Mouse (Mus musculus) layer of hippocampus, adult 8-10 months (tissue): Measurements from ENCODE around the gene Dnmt3c. TPM values are rescaled to one million over a fixed set of nuclear protein-coding genes. Genes with fewer than 3 reads are reported as not detected.
A peak's percentile ranks its signal among the peaks of the same experiment; 100 is the strongest.
"Not testable (repeated sequence)": the region's sequence is repeated elsewhere in the genome, so short reads cannot be mapped to it uniquely, and the experiment has no call there.

ENCODE experiments used
- DNase-seq, 2 experiments: peaks; one replicate each; pipeline ENCODE4 v3.0.0; 2022; ENCODE audit warnings: low spot score in 2 of 2
- total RNA-seq, 4 experiments: library from RNA; stranded (reverse); gene quantifications; 2 replicates each; pipeline ENCODE4 v1.2.4; 2022

The Dnmt3c gene
- total RNA-seq, 4 experiments from 2014 or later = 0.18 to 0.20 TPM; not detected in 2

- not testable (repeated sequence) for DNase-seq
Observed at GRCm38 (mm10) chr2:153717861-153718260, 21.4 kb downstream of the Dnmt3c start.

DNA sequence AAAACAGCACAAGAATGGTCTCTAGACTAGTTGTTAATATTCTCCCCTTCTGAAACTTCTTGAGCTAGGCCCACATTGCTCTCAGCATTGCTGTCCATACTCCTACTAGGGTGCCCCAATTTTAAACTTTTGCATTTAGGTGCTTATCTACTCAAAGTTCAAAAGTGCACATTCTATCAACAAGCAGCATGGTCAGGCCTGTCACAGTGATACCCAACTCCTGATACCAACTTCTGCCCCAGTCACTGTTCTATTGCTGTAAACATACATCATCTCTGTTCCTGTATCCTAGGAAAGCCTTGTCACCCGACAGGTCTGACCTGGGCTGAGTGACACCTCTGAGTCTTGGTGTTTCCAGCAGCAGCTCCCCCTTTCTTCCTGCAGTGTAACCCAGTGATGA lies 26.6 kb downstream of the Dnmt3c start:
- no peak for DNase-seq

DNA sequence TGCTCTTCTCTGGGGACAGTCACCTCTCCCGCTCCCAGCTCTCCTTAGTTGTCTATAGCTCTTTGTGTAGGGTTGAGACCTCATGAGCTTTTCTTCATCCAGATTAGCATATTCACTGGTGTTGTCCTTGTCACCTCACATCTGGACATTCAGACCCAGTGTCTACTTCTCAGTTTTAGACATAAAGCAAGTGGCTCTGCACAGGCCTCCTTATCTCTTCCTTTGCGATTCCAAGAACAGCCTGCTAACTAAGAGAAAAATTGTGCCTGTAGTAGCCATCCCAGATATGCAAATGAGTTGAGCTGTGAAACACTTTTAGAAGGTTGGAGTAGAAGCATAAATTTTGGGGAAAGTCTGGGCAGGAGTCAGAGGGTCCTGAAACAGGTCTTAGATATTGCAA lies 28.0 kb downstream of the Dnmt3c start:
- DNase-seq = no peak

DNA sequence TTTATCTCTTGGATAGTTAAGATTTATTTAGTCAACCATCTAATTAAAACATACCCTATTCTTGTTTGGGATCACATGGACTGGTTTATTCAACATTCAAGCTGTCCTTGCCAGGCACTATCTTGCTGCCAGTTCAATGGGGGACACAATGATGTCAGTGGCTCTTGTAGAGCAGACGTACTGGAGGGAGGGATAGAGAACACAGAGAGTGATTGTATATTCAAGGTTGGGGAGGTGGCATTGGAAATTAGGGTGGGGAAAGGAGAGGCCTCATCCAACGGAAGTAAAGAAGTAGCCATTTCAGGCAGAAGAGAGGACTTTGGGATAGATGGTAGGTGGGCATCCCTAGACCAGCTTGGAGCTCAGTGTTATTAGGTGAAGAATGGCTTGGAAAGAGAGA lies 28.4 kb downstream of the Dnmt3c start:
- no peak for DNase-seq

DNA sequence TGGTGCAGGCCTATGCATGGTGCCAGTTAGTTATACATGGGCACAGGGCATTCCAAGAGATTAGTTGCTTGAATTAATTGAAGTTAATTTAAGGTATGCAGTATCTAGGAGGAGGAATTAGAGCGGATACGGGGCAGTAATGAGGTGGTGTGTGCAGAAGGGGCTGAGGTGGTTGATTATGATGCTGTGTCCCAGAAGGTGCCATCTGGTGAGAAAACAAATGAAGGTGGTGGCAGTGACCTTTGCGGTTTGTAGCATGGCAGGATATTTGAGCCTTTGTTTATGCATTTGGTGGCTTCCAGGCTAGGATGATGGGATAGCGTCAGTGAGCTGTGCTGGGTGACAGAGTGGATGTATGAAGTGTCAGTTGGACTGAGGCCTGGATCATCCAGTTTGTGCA lies 28.8 kb downstream of the Dnmt3c start:
- no peak for DNase-seq

DNA sequence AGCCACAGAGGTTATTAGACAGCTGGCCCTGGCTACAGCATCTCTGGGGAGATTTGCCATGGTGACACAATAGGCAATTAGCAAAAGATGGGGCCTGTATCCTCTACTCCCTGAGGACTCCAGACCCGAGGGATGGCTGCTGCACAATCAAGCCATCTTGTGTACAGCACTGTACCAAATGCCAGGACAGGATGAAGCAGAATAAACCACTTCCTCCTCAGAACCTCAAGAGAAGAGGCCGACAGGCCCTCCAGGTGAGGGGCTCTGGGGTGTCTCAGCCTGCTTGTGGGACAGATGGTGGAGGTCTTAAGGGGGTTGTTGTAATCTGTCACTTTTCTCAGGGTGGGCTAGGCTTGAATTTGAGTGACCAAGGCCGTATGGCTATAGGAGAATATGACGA lies 37.6 kb downstream of the Dnmt3c start:
- DNase-seq = no peak

DNA sequence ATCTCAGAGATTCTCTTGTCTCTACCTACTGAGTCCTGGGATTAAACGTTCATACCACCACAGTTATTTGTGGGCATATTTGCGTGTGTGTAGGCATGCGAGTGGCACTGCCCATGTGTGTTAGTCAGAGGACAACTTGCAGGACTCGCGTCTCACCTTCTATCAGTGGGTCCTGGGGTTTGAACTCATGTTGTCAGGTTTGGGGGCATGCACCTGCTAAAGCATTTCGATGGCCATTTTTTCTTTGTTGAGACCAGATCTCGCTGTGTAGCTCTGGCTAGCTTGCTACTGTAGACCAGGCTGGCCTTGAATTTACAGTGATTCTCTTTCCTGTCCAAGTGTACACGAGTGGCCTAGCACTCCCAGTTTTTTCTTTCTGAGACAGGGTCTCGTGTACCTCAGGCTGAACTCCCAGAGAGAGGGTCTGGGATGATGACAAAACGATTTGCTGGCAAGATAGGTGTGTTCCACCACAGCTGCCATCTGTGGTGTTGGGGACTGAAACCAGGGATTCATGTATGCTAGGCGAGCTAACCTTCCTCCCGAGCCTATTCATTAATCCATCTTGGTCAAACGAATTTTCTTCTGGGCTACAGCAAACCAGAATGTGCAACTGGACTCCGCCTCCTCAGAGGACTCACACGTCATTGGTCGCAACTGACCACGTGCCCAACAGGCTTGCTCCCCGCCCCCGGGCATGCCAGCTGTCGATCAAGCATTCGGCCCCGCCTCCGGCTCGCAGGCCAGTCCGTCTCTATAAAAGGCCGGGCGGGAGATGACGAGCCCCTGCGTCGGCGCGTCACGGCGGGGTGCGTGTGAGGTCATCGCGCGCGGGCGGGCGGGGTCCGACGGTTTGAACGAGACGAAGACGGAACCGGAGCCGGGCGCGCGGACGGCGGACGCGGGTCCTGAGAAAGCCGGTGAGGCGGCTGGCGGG lies 44.3 kb downstream of the Dnmt3c start, which contains the start of gene Mapre1:
TSS of gene Mapre1 (plus strand) at position 775 of the 937 bp plus-strand sequence.
- peak; percentile 99 for DNase-seq

- DNase-seq = peak in 1 of 2 experiments; percentile 26
Observed at GRCm38 (mm10) chr2:153741437-153742065, 45.1 kb downstream of the Dnmt3c start.

DNA sequence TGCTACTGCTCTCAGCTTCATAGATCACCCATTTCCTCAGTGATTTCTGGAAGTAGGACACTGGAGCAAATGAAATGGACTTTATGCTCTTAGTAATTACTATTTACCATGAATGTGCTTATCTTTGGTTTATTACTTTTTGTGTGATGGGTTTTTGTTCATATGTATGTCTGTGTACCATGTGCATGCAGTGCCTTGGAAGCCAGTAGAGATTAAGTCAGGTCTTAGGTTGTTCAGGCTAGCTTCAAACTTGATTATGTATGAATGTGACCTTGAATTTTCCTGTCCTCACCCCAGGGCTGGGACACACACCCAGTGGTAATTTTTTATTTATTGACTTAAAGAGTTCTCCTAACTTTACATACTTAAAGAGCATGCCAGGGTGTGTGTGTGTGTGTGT lies 51.5 kb downstream of the Dnmt3c start:
- no peak for DNase-seq

DNA sequence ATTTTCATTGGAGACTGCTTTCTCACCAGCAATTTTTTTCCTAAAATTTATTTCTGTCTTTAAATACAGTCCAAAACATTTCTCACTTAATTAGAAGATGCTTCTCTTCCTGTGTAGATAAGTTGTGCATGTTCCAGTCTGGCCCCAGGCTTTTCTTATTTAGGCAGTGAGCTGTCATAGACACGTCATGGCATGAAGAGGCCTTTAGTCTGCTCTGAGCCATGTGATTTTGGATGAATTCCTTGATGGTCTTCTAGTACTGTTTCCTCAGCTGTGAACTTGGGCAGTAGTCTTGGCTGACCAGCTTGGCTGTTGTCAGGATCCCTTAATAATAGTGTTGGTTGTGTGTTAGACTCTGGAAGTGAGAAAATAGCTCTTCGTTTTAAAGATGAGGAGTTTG lies 53.9 kb downstream of the Dnmt3c start:
- no peak for DNase-seq

DNA sequence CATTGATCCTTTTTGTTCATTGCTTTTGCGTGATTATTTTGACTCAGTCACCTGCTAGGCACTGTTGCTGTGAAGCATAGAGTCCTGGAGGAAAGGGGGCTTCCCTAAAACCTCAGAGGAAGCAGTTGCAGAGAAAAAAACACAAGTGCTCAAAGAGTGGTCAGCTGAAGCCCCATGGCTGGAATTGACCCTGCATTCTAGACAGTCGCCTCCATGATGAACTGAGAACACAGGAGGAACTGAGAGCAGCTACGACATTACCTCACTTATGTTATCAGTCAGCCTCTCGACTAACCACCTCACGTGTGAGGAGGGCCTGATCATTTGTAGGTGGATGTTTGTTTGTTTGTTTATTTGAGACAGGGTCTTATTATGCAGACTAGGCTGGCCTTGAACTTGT lies 65.7 kb downstream of the Dnmt3c start:
- no peak for DNase-seq

- no peak for DNase-seq
Observed at GRCm38 (mm10) chr2:153767484-153767883, 71.0 kb downstream of the Dnmt3c start.

GRCm38 (mm10) chr2:153768881-153769280 lies 72.4 kb downstream of the Dnmt3c start:
- no peak for DNase-seq

DNA sequence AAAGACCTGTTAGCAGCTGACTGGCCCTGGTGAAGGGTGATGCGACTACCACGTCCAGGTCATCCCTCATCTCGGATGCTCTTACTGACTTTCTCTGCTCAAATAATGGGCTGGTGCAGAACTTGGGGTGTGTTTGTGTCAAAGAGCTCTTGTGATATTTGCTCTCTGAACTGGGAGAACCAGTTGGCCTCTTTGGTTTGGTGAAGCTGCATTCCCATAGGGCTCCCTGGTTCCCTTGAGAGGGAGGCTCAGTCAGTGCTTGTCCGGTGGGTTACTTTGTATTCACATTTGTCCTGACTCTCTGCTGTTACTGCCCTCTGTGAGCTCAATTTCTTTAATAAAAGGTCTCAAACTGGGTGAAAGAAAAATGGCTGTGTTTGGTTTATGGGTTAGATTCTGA lies 76.5 kb downstream of the Dnmt3c start:
- DNase-seq = no peak

GRCm38 (mm10) chr2:153775472-153775871 lies 79.0 kb downstream of the Dnmt3c start:
- DNase-seq = no peak

- peak; percentile 15 to 19 for DNase-seq
Observed at GRCm38 (mm10) chr2:153778638-153779362, 82.3 kb downstream of the Dnmt3c start.

Other genes with a start within 250 kb of the Dnmt3c start
- gene 4930404H24Rik, start 203.9 kb upstream of the Dnmt3c start, total RNA-seq = 1 to 10 TPM in 1 of 4 experiments, not detected in 3; 1.8 TPM
- 10 to 100 TPM; 44.4 to 47.8 (median 45.1) TPM for gene Nol4l, start 166.7 kb upstream of the Dnmt3c start, total RNA-seq
- 10 to 100 TPM; 26.1 to 35.8 (median 29.9) TPM for gene Commd7, start 63.9 kb upstream of the Dnmt3c start, total RNA-seq
- gene Dnmt3b, start 47.2 kb upstream of the Dnmt3c start, total RNA-seq = 1 to 10 TPM in 3 of 4 experiments, under 1 TPM in 1; 0.41 to 2.6 (median 2.0) TPM
- gene Mapre1, start 44.6 kb downstream of the Dnmt3c start, total RNA-seq = 10 to 100 TPM; 71.8 to 84.9 (median 76.6) TPM
- under 1 TPM; 0.14 to 0.61 (median 0.37) TPM for gene Efcab8, start 83.3 kb downstream of the Dnmt3c start, total RNA-seq
- gene Sun5, start 174.4 kb downstream of the Dnmt3c start, total RNA-seq = not detected
- gene Bpifb2, start 178.4 kb downstream of the Dnmt3c start, total RNA-seq = not detected
- gene Bpifb6, start 203.7 kb downstream of the Dnmt3c start, total RNA-seq = not detected
- gene Bpifb3, start 221.6 kb downstream of the Dnmt3c start, total RNA-seq = not detected
- not detected for gene Bpifb4, start 241.6 kb downstream of the Dnmt3c start, total RNA-seq